Mouse (Mus musculus) fat pad, adult 2 months (tissue): ENCODE measurements around the gene Etv3.

Experiments used
- DNase-seq: peaks from one replicate; pipeline ENCODE4 v3.0.0-alpha.2; 2011; ENCODE audit warnings: low read depth, low spot score; ENCODE audit errors: extremely low read depth

Gene Etv3

DNA sequence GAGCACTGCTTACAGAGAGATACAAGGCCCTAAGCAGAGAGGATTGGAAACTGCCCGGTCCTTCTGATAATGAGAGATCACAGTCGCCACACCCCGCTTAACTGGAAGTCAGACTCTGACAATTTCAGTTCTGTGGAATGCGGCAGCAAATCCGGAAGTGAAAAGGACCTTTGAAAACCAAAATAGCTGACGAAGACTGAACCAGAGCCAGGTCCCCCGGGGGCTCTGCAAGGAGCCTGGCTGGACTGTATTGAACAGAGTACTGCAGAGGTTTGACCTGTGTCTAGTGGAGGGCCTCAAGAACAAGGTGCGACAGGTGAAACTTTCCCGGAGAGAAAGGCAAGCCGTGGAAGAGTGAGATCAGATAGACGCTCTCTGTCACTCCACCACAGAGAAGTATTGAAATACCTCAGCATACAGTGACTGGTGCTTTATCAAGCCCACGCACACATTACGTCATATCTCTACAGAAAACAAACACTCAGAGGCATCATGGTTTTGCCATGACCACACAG is 9.6 kb upstream of the Etv3 start:
- no peak for DNase-seq

DNA sequence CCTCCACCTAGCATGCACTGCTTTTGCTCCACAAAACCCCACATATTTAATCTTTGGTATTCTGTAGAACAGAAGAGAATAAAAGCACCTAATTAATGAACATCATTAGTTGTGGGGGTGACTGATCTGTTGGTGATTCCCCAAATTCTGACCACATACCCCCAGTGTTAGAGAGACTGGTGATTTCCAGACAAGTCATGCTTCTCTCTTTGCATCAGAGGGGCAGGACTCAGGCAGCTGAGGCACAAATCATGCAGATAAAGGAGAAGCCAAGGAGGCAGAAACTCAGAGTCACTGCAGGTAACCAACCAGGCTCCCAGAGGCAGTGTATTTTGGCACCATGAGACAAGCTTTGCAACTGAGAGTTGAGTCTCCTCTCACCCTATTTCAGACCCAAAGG is 6.8 kb upstream of the Etv3 start:
- no peak for DNase-seq

DNA sequence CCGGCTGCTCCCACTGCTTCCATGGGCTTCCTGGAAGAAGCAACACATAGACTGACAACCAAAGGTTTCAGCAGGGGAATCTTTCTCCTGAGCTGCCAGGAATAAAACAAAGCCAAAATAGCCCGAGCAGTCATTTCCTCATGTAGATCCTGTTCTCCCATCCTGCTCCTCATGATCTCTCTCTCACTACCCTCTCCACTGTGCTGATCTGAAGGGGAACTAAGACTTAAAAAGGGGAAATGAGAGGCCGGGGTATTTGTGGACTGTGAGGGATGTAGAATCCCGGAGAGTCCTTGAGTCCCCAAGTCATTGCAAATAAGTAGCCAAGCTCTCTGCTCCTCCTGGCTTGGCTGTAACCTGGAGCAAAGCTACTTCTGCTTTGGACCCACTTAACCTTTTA is 4.1 kb upstream of the Etv3 start:
- DNase-seq = no peak

DNA sequence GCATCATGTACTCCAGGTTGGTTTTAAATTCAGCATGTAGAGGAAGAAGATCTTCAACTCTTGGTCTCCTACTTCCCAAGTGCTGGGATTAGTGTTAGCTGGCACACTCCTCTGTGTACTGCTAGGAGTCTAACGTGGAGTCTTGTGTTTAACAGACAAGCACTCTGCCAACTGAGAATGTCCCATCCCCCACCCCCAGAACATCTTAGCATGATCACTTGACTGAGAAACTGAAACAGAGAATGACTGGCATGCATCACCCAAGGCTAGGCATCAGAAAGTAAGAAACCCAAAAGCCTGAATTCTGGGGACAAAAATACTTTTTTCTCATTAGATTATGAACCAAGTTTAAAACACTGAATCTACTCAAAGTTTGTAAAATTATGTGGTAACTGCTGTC is 3.4 kb upstream of the Etv3 start:
- DNase-seq = no peak

DNA sequence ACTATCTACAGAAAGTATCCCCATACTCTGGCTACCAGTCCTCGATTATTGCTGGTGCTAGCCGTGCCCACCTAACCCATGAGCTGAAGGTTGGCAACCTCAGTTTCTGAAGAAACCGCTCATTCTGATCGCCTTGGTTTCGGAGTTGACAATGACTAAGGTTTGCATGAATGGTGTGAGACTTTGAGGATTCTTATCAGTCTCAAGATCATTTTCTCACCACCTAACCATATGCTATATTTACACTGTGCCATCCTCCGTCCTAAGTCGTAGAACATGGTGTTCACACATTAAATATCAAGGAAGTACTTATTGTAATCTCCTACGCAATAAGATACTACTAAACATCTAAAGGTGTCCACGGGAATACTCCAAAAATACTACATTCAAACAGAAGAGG is 1.5 kb upstream of the Etv3 start:
- DNase-seq = no peak

DNA sequence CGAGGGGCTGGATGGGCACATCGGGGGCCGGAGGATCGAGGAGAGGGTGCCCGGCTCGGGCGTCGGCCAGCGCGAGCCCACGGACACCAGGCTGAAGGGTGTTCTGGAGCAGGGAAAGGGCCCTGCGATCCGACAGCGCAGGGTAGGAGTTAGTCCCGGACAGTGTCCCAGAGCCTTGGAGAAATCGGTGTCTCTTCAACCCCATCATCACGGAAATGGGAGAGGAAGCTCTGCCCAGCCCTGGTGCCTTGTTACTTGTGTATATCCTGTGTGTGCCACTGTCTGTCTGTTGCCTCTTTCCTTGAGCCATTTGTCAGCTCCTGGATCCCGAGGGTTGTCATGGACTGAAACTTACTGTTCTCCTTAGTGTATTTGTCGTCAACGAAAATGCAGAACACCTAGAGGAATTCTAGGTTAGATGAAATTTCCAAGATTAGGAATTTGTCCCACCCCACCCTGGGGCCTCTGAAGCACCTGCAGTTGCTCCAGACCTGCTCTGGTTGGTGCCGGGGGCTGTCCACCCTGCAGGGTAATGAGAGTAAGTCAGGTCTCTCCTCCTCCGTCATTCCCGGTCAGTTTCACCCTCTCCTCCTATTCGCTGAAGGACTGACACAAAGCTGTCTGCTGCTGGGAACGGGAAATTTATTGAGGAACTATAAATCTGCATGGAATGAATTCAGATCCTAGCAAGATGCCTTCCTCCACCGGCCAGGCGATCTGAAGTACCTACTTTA is 797 bp downstream of the Etv3 start:
- DNase-seq = no peak

DNA sequence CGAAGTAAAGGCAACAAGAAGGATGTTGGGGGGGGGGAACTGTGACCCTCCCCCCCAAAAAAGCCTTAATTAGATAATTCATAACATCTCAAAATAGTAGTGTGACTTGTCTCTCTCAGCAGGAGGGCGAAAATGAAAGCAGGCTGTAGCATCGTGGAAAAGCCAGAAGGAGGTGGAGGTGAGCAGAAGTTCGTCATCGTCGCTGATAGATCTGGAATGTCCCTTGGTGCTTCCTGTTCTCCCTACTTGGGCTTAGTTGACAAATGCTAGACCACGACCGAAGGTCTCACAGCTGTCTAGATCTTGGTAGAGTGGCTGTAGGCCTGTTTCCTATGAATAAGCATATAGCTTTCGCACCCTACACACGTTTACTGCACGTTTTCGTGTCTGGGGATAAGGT is 1.9 kb downstream of the Etv3 start:
- DNase-seq = no peak

DNA sequence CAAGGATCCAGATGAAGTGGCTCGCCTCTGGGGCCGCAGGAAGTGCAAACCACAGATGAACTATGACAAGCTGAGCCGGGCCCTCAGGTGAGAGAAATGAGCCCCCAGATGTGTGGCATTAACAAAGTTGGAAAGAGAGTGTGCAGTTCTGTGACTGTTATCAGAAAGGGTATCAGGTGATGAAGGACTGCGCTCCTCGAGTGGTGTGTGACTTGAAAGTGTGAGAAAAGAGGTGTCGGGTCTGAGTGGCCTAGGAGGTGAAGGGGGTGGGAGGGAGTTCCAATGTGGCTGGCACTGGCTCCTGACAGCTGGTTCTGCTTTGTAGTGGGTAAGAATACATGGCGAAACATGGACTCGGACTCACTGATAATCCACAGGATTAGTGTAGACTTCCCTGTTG is 2.8 kb downstream of the Etv3 start:
- DNase-seq = no peak

DNA sequence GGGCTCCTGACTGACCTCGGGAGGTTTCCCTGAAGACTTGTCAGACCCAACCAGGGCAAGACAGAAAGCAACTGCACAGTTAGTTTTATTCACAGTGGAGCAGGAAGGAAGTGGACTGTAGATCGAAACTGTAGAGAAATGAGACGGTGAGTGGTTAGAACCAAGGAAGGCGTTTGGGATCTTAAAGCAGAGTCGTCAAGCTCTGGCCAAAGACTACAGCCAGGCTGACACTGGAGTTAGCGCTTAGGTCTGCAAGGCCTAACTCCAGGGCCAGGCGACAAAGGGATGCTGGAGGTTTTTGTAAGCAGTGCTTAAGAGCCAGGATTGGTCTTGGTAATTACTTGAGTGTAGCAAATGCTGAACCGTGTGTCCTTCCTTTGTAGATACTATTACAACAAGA is 3.6 kb downstream of the Etv3 start:
- DNase-seq = no peak

DNA sequence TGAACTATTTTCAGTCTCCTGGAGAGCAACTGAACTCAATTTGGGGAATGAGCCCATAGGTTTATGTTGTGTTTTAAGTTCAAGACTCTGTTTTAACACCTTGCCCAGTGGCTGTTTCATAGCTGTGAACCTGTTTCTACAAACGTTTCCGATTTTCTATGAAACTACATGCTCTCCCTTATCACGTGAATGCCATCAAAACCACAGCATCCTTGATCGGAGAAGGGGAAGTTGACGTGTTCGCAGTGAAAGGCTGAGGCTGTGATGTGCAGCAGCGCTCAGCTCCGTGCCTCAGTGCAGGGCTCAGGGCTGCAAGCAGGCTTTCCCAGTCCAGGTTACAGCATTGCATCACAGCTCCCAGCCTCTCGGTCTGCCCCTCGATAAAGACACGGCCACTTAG is 4.4 kb downstream of the Etv3 start:
- DNase-seq = no peak

DNA sequence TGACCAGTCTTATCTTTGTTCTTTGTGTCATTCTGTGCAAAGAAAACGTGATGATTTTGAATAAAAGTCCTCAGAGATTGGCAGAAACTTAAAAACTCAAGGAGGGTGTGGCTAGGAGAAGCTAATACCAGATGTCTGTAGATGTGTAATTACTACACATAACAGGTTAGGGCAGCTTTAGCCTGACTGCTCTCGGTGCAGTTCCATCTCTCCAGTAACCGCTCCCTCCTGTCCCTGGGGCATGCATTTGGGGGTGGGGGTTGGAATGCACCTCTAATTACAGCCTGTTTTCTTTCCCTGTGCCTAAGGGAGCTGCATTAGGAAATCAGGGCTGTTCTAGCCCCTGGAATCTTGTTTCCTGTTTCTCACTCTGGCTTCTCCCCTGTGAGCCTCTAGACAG is 5.0 kb downstream of the Etv3 start:
- no peak for DNase-seq

DNA sequence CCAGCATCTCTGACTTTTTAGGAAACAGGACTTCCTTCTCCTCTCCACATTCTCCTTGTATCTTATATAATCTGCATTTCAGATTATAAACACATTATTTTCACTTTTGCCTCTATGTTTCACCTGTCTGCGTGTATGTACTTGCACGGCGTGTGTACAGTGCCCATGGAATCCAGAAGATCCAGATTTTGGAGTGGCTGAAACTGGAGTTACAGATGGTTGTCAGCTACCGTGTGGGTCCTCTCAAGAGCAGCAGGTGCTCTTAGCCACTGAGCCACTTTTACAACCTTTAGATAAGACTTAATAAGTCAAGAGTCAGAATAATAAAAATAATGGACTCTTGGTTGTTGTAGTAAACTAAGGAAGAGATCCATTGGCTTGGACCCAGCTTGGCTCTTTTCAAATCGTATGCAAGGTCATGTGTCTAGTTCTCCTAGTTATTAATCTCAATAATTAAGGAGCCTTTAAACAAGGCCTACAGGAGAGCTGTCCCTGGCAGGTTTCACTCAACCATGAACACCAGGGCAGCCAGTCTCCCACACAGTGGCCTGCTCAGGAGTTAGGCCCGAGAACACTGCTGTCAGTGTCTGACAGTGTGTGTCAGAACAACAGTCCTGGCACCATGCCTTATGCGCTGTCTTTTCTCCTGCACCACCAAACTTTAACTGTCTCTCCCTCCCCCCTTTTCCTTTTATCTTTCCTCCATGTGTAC is 8.6 kb downstream of the Etv3 start:
- DNase-seq = no peak

DNA sequence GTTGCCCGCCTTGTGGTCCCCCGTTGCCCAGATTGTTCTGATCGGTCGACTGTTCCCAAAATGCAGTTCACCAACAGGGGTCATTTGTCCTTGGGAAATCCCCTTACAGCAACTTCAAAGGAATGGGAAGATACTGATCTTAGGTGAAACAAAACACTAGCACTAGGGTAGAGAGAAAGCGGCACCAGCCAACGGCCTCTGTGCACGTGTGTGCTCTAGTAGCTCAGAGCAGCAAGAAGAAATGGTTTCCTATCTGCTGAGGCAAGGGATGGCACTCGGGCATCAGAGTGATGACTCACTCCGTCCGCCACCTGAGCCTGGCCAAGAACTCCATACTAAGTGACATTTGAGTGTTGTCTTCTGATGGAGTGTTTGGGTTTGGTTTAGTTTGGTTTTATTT is 12.8 kb downstream of the Etv3 start:
- DNase-seq = no peak

DNA sequence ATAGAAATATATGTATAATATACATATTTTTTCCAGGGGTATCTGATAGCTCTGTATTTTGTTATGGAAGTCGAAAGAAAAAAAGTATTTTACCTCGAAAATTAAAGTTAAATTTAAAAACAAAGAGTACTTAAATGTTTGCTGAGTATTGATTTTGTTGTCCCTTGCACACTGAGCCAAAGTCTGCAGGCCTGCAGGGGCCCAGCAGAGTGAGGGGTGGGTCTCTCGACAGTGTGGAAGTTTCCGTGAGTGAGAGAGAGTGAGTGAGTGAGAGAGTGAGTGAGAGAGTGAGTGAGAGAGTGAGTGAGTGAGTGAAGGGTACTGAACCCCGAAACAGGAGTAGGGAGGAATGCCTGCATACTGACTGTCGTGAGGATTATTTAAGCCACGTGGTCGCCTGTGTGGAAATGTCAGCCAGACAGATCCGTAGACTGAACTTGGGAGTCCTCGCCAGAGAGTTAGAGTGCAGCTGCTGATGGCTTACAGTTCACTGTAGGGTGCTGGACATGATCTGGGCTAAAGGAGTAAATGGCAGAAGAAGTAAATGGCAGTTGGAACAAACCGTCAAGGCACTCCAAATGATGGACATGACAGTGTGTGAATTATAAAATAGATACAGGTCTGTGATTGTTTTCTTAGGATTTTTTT is 14.9 kb downstream of the Etv3 start:
- DNase-seq = no peak

DNA sequence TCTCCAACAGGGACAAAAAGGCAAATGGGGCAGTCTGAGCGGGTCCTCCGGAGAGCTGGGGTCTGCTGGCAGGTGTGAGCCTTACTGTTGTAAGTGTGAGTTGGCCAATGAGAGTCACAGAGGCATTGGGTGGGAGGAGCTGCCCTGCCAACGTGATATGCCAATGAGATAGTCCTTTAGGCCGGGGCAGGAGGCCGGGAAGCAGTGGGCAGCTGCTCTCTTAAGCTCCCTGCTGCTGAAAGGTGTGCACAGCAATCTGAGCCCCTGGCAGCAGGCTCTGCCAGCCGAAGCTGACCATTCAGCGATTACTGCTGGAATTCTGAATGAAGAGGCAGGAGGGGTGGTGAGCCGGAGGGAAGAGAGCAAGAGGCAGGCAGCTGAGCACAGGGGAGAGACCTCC is 15.5 kb downstream of the Etv3 start:
- DNase-seq = no peak

DNA sequence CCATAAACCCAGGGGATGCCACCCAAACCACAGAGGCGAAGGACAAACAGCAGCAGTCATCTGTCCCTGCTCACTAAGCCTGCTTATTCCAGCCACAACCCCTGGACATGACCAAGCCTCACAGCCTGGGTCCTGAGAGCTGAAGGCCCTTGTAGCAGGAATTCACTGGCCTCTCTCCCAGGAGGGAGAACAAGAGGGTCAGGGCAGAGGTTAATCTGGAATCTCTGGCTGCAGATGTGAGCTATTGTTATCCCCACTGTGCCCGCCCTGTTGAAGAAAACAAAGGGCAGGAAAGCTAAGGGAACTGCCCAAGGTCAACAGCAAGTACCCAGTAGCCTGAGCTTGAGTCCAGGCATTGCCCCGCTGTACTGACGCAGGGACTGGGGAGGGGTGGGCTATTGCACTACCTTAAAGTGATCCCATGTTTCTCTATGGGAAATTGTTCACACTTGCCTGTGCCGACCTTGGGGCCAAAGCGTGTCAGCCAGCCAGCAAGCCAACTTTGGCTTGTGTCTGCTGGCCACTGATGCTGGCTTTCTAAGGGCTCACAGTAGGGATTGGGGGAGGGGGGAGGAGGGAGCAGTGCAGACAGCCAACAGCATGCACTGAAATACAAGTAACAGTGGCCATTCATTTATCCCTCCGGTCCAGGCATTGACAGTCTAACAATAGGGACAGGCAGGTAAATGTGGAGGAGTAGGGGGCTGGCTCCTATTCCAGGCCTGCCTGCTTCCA is 17.4 kb downstream of the Etv3 start:
- DNase-seq = no peak

DNA sequence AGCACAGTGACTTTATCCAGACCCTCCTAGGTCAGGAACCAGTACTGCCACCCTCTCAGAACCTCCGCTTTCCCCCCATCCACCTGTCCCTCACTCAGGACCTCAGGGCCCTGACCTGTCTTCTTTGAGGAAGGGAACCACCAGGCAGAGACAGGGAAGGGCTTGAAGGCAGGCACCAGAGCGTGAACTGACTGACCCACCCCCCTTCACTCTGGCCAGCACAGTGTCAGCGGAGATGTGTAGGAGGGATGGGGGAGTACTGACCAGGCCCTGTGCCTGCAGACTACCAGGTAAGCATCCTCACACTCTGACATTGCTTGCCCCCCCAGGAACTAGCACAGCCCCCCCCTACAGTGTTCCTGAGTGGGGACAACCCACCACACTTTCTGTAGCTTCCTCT is 20.3 kb downstream of the Etv3 start:
- no peak for DNase-seq

DNA sequence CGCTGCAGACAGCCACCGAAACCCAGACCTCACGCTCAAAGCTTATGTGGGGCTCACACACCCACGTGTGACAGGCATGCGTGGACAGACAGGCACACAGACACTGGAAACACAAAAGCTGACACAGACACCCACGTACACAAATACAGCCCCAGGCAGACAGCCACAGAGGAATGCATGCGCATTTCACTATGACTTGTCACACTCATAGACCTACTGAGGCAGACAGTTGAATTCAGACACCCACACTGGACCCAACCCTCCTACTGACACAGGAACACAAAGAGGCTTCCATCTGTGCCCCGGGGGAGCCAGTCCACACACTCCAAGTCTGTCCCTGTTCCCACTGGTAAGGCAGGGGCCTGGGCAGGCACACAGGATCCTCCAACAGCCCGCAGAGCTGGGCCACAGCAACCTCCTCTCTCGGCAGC is 21.1 kb downstream of the Etv3 start:
- no peak for DNase-seq

DNA sequence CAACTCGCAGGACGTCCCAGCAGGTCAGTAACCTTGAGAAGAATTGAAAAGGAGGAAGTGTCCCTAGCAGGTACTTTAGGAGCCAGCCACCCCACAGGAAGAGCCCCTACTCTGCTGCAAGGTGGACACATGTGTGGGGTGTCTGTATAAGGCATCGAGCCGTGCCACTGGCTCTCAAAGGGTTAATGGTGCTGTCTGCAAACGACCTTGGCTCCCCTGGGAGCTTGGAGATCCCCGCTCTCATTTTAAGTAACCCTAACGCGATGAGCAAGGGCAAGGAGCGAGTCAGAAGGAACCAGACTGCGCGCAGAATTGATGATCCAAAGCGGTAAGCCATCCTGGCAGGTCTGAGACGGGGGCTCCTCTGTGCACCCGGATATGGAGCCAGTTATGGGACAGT is 24.7 kb downstream of the Etv3 start:
- no peak for DNase-seq

DNA sequence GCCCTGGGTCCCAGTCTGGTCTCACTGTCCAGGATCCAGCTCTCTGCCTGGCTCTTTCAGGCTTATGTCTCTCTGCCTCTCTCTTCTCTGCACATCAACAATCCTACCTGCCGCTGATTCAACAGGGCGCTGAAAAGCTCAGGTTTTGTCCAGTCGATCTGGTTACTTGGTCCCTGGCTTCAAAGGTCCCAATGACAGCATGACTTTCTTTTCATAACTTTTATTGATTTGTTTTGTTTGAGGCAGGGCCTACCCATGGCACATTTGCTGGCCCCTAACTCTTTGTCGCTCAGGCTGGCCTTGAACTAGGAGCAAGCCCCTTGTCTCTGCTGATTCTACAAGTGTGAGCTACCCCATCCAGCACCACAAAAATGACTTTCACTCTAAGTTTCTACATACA is 27.1 kb downstream of the Etv3 start:
- no peak for DNase-seq

DNA sequence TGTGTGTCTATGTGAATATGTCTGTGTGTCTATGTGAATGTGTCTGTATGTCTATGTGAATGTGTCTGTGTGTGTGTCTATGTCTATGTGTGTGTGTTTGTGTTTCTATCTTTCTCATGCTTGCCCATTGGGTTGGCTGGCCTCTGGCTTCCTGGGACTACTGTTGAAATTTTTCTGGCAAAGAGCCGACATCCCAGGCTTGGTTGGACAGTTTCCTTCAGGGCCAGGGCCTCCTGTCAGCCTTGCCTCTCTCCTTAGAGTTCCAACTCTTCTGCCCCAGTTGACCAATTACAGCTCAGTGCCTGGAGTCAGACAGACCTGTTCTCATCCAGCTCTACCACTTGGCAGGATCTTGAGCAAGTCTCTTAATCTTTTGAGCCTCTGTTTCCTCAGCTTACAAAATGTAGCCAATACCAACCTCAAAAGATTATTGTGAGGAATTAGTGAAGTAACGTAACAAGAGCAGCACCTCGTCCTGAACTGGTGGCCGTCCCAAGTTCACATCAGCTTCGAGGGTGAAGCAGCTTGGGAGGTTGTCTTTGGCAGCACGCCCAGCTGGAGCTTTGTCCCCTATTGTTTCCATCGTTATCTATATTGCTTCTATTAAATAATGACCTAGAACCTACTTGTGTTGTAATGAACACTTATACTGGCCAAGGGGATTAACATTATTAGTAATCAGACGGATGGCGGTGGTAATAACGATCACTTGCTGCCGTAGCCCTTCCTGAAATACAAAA is 28.2 kb downstream of the Etv3 start:
- peak; percentile 100 for DNase-seq
